In the genomic region with DNA sequence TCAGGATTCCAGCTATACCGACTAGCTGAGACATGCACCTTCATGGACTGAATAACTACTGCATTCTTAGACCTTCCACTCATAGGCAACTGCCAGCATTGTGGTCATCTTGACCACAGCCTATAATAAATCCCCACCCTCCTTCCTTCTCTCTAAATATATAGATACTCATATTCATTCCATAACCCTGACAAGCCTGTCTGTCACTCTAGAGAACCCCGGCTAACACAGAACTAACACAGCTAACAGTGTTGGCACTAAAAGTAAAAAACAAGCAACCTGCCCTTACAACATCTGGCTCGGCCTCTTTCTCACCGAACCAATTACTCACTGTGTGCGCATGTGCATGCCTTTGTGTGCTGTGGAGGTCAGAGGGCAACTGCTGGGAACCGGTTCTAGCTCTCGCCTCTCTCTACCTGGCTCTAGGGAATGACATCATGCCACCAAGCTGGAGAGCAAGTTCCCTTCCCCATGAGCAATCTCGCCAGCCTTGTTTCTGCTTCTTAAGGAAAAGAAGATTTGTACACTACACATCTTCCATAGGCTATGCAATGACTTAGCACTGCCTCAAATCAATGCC, we compare ENCODE assay signal across 13 mouse cellular contexts. TPM values are rescaled to one million over a fixed set of nuclear protein-coding genes. Genes with fewer than 3 reads are reported as not detected.
DNase-seq lines count a peak whose midpoint lies in the region; ATAC-seq and TF ChIP-seq lines count a peak whose summit lies in the region.
"Had no signal": no experiment of that assay in that cellular context is flagged by ENCODE, and none has a peak within 500 bp of the region (broad histone marks: within the 10 kb centered on the region; RNA-seq: fewer than 3 reads in every experiment).

No protein-coding gene starts in this region.

- no peaks in the 10 kb centered on the region for H3K36me3 ChIP-seq in heart, embryonic 13.5 days
- H3K36me3 ChIP-seq in liver, embryonic 14.5 days (replicated peaks; ENCODE audit: control insufficient read depth, insufficient read depth, low read depth), result no peaks in the 10 kb centered on the region
- H3K36me3 ChIP-seq: forebrain, embryonic 12.5 days; midbrain, embryonic 15.5 days had no signal

- 70% methylated on average over 8 of the region's 8 CpGs for WGBS in heart, embryonic 13.5 days
- WGBS in liver, embryonic 14.5 days (ENCODE audit: insufficient replicate concordance), result 68% methylated on average over 8 of the region's 8 CpGs

- TF ChIP-seq CTCF in liver, embryonic 14.5 days (IDR thresholded peaks at IDR 0.05; ENCODE audit: low read depth), result no peak

- DNase-seq in heart, postnatal 36 days, result no peak
- DNase-seq in R1 (ENCODE audit: low read depth, low spot score), result peak; percentile 74
- DNase-seq in kidney, adult 8-10 months, result peak; percentile 58 to 72
- no peak for DNase-seq in liver, embryonic 14.5 days (ENCODE audit: low read depth in 3 of 3, low spot score in 3 of 3)
- DNase-seq in retina, embryonic 14.5 days (ENCODE audit: low spot score), result no peak
- no peak for DNase-seq in heart, adult 9 months (ENCODE audit: low spot score in 2 of 2)
- DNase-seq: cerebellum, adult 11 months; heart, adult 18-20 months had no signal

- no peak overlapping the region for H3K4me2 ChIP-seq in heart, embryonic 13.5 days
- H3K4me2 ChIP-seq in liver, embryonic 14.5 days (ENCODE audit: low read depth), result no peak overlapping the region
- H3K4me2 ChIP-seq: forebrain, embryonic 12.5 days; midbrain, embryonic 15.5 days had no signal

- H3K4me3 ChIP-seq in heart, embryonic 13.5 days, result no peak overlapping the region
- no peak overlapping the region for H3K4me3 ChIP-seq in liver, embryonic 14.5 days (ENCODE audit: insufficient read depth in 1 of 2, low read depth in 2 of 2, low read length in 2 of 2)
- H3K4me3 ChIP-seq: forebrain, embryonic 12.5 days; midbrain, embryonic 15.5 days had no signal

- H3K9me3 ChIP-seq in heart, embryonic 13.5 days, result no peaks in the 10 kb centered on the region
- H3K9me3 ChIP-seq in liver, embryonic 14.5 days (ENCODE audit: control insufficient read depth, low read length), result no peaks in the 10 kb centered on the region
- H3K9me3 ChIP-seq: forebrain, embryonic 12.5 days; midbrain, embryonic 15.5 days had no signal

- H3K27me3 ChIP-seq in heart, embryonic 13.5 days (replicated peaks), result no peaks in the 10 kb centered on the region
- no peaks in the 10 kb centered on the region for H3K27me3 ChIP-seq in liver, embryonic 14.5 days (ENCODE audit: control insufficient read depth, insufficient read depth, low read length)
- H3K27me3 ChIP-seq: forebrain, embryonic 12.5 days; midbrain, embryonic 15.5 days had no signal

- TF ChIP-seq EP300 in liver, embryonic 14.5 days (IDR thresholded peaks at IDR 0.05; ENCODE audit: low read depth), result no peak

- no peak for ATAC-seq in heart, embryonic 13.5 days (ENCODE audit: extremely low read depth, insufficient number of reproducible peaks, low FRiP score, low TSS enrichment)
- peak; percentile 49; the same call in 1 of the 2 replicates for ATAC-seq in liver, embryonic 14.5 days (ENCODE audit: insufficient read depth)
- no peak for ATAC-seq in granulocyte monocyte progenitor cell, adult 5-6 weeks (replicated peaks; ENCODE audit: poor library complexity, severe bottlenecking)
- ATAC-seq: midbrain, embryonic 15.5 days had no signal

- H3K9ac ChIP-seq in heart, embryonic 13.5 days, result 0 out of 2 replicates have a peak overlapping the region, but pooled peaks have one; percentile 3
- H3K9ac ChIP-seq in liver, embryonic 14.5 days (replicated peaks), result no peak overlapping the region
- H3K9ac ChIP-seq: forebrain, embryonic 12.5 days; midbrain, embryonic 15.5 days had no signal

- H3K27ac ChIP-seq in heart, embryonic 13.5 days (replicated peaks), result 0 out of 2 replicates have a peak overlapping the region, but pooled peaks have one; percentile 21
- no peak overlapping the region for H3K27ac ChIP-seq in liver, embryonic 14.5 days
- H3K27ac ChIP-seq: forebrain, embryonic 12.5 days; midbrain, embryonic 15.5 days had no signal

- intact Hi-C loops in heart, postnatal 36 days (cut with DNase I), result no loop called here

- peaks cover 41% of the 10 kb centered on the region for H3K4me1 ChIP-seq in heart, embryonic 13.5 days
- peaks cover 5 to 15% of the 10 kb centered on the region in 2 experiments; a peak in 3 of 4 replicates for H3K4me1 ChIP-seq in liver, embryonic 14.5 days (replicated peaks; ENCODE audit: control insufficient read depth in 2 of 2, insufficient read depth in 2 of 2, low read length in 1 of 2)
- H3K4me1 ChIP-seq: midbrain, embryonic 15.5 days had no signal

RNA-seq across cellular contexts. Expression of a gene that starts 14.0 kb away (rescaled TPM):
- 39.3 and 39.8 TPM in 2 replicates for polyA plus RNA-seq in heart, embryonic 13.5 days (2015; fragmentation: Nextera tagmentation; extraction: Ambion mirVana)
- 10 to 100 TPM; 15.9 to 16.6 TPM for total RNA-seq in heart, postnatal 36 days (2021)
- 9.3 and 9.4 TPM in 2 replicates for polyA plus RNA-seq in liver, embryonic 14.5 days (2012; rRNA removed)
- polyA plus RNA-seq in liver, embryonic 14.5 days (2014; fragmentation: Nextera tagmentation; extraction: Ambion mirVana), result 21.8 and 23.1 TPM in 2 replicates
- total RNA-seq in granulocyte monocyte progenitor cell, adult 5-6 weeks (2014; fragmentation: Nextera tagmentation), result 7.9 and 11.4 TPM in 2 replicates
- total RNA-seq in granulocyte monocyte progenitor cell, adult 5-6 weeks (2017), result 9.1 and 14.0 TPM in 2 replicates

RNA-seq across cellular contexts. Expression of a gene that starts 18.2 kb away (rescaled TPM):
- polyA plus RNA-seq in heart, embryonic 13.5 days (2015; fragmentation: Nextera tagmentation; extraction: Ambion mirVana), result 3.0 and 3.4 TPM in 2 replicates
- 10 to 100 TPM; 14.9 to 15.3 TPM for total RNA-seq in heart, postnatal 36 days (2021)
- 2.5 and 3.0 TPM in 2 replicates for polyA plus RNA-seq in liver, embryonic 14.5 days (2012; rRNA removed)
- polyA plus RNA-seq in liver, embryonic 14.5 days (2014; fragmentation: Nextera tagmentation; extraction: Ambion mirVana), result 3.4 and 3.5 TPM in 2 replicates
- 24.6 and 25.8 TPM in 2 replicates for total RNA-seq in granulocyte monocyte progenitor cell, adult 5-6 weeks (2014; fragmentation: Nextera tagmentation)
- total RNA-seq in granulocyte monocyte progenitor cell, adult 5-6 weeks (2017), result 9.0 and 11.7 TPM in 2 replicates

RNA-seq across cellular contexts. Expression of a gene that starts 33.8 kb away (rescaled TPM):
- not detected in 2 replicates for polyA plus RNA-seq in heart, embryonic 13.5 days (2015; fragmentation: Nextera tagmentation; extraction: Ambion mirVana)
- not detected for total RNA-seq in heart, postnatal 36 days (2021)
- polyA plus RNA-seq in liver, embryonic 14.5 days (2012; rRNA removed), result not detected in 2 replicates
- polyA plus RNA-seq in liver, embryonic 14.5 days (2014; fragmentation: Nextera tagmentation; extraction: Ambion mirVana), result not detected in 2 replicates
- total RNA-seq in granulocyte monocyte progenitor cell, adult 5-6 weeks (2014; fragmentation: Nextera tagmentation), result not detected in 2 replicates
- not detected in 2 replicates for total RNA-seq in granulocyte monocyte progenitor cell, adult 5-6 weeks (2017)
- total RNA-seq: heart, adult 18-20 months; left cerebral cortex, postnatal 36 days had no signal
- polyA plus RNA-seq: forebrain, embryonic 12.5 days; midbrain, embryonic 15.5 days had no signal

Comparison
In these comparisons a context has a peak if more than half of its experiments do, and no peak if none do; other contexts are left out.
1. DNase-seq: peak in R1 (single experiment) and kidney, adult 8-10 months (2 of 2); none in heart, postnatal 36 days (0 of 2), liver, embryonic 14.5 days (0 of 3), retina, embryonic 14.5 days (single experiment) and heart, adult 9 months (0 of 2).